Mouse (Mus musculus) cerebellum, adult 11 months (tissue): ENCODE measurements around the gene Nek11.

ENCODE experiments used
- DNase-seq: peaks from one replicate; pipeline ENCODE4 v3.0.0; 2022

Gene Nek11

GRCm38 (mm10) chr9:105395218-105395627 lies at the start of gene Nek11, which contains the start of gene Aste1:
Nek11 (minus strand) TSS chr9:105395524.
Aste1 (plus strand) TSS chr9:105395392.
- peak; percentile 81 for DNase-seq

GRCm38 (mm10) chr9:105408549-105408948 lies 13.2 kb upstream of the Nek11 start:
- no peak for DNase-seq

GRCm38 (mm10) chr9:105394720-105395119 lies 604 bp downstream of the Nek11 start:
- no peak for DNase-seq

GRCm38 (mm10) chr9:105390616-105391015 lies 4.7 kb downstream of the Nek11 start:
- DNase-seq, result no peak

GRCm38 (mm10) chr9:105389289-105389688 lies 6.0 kb downstream of the Nek11 start:
- peak; percentile 33 for DNase-seq

- no peak for DNase-seq
Observed at GRCm38 (mm10) chr9:105387403-105387802, 7.9 kb downstream of the Nek11 start.

- no peak for DNase-seq
Observed at GRCm38 (mm10) chr9:105379533-105380145, 15.7 kb downstream of the Nek11 start.

GRCm38 (mm10) chr9:105377622-105378021 lies 17.7 kb downstream of the Nek11 start:
- no peak for DNase-seq

- DNase-seq, result no peak
Observed at GRCm38 (mm10) chr9:105376954-105377530, 18.3 kb downstream of the Nek11 start.

- DNase-seq, result no peak
Observed at GRCm38 (mm10) chr9:105376411-105376810, 18.9 kb downstream of the Nek11 start.

- DNase-seq, result no peak
Observed at GRCm38 (mm10) chr9:105374361-105374760, 21.0 kb downstream of the Nek11 start.

- no peak for DNase-seq
Observed at GRCm38 (mm10) chr9:105368605-105369004, 26.7 kb downstream of the Nek11 start.

GRCm38 (mm10) chr9:105366199-105366598 lies 29.1 kb downstream of the Nek11 start:
- DNase-seq, result no peak

GRCm38 (mm10) chr9:105363520-105364231 lies 31.6 kb downstream of the Nek11 start:
- no peak for DNase-seq

GRCm38 (mm10) chr9:105362181-105362580 lies 33.1 kb downstream of the Nek11 start:
- DNase-seq, result no peak

- no peak for DNase-seq
Observed at GRCm38 (mm10) chr9:105349034-105349433, 46.3 kb downstream of the Nek11 start.

- no peak for DNase-seq
Observed at GRCm38 (mm10) chr9:105348242-105349031, 46.9 kb downstream of the Nek11 start.

- no peak for DNase-seq
Observed at GRCm38 (mm10) chr9:105342994-105343656, 52.2 kb downstream of the Nek11 start.

GRCm38 (mm10) chr9:105342565-105342964 lies 52.8 kb downstream of the Nek11 start:
- no peak for DNase-seq

- DNase-seq, result no peak
Observed at GRCm38 (mm10) chr9:105332436-105333016, 62.8 kb downstream of the Nek11 start.

- no peak for DNase-seq
Observed at GRCm38 (mm10) chr9:105321856-105322255, 73.5 kb downstream of the Nek11 start.

- no peak for DNase-seq
Observed at GRCm38 (mm10) chr9:105313250-105313649, 82.1 kb downstream of the Nek11 start.
